Mouse (Mus musculus) ES-E14 (cell line): Measurements from ENCODE around the gene Ppm1d.

Experiments used
- CHD2 ChIP-seq: IDR thresholded peaks from 2 replicates; pipeline ENCODE4 v1.6.1; 2014; ENCODE audit warnings: mild to moderate bottlenecking, low read depth, low read length, inconsistent platforms
- ZC3H11A ChIP-seq: IDR thresholded peaks from 2 replicates; pipeline ENCODE4 v1.6.1; 2012; ENCODE audit warnings: low read depth, mild to moderate bottlenecking, inconsistent platforms, low read length, borderline replicate concordance

- no peak for TF ChIP-seq CHD2
- no peak for TF ChIP-seq ZC3H11A
Observed at GRCm38 (mm10) chr11:85383975-85384821, 73.2 kb downstream of the Ppm1d start.
